Mouse (Mus musculus) left cerebral cortex, adult 18-20 months (tissue): ENCODE results near the gene Gbp2. TPM values are rescaled to one million over a fixed set of nuclear protein-coding genes. Genes with fewer than 3 reads are reported as not detected.
"Not testable (repeated sequence)": the region's sequence is repeated elsewhere in the genome, so short reads cannot be mapped to it uniquely, and the experiment has no call there.

Source experiments
- DNase-seq, 2 experiments: peaks; one replicate each; pipeline ENCODE4 v3.0.0; 2021 to 2022; ENCODE audit warnings: low spot score in 2 of 2, mixed read lengths in 1 of 2
- long read RNA-seq, 2 experiments: library from polyadenylated mRNA; stranded (forward); transcript quantifications; one replicate each; pipeline ENCODE4 v2.0.0; 2021
- total RNA-seq, 2 experiments: library from RNA; stranded (reverse); gene quantifications; 2 replicates each; pipeline ENCODE4 v1.2.3; 2021

The Gbp2 gene
- 1 to 10 TPM; 2.2 to 2.7 TPM for total RNA-seq
- long read RNA-seq, experiment 1, transcript Gbp2-201 (11 exons, 2,516 nt) = major isoform, 9 of 10 reads
- long read RNA-seq, experiment 1, partial matches to known transcripts = 0 of 10 reads
- long read RNA-seq, experiment 1, other reads (novel, unspliced or antisense) = 1 of 10 reads
- long read RNA-seq, experiment 2, transcript Gbp2-201 (11 exons, 2,516 nt) = major isoform, 6 of 8 reads
- long read RNA-seq, experiment 2, partial matches to known transcripts = 1 of 8 reads
- long read RNA-seq, experiment 2, other reads (novel, unspliced or antisense) = 1 of 8 reads

DNA sequence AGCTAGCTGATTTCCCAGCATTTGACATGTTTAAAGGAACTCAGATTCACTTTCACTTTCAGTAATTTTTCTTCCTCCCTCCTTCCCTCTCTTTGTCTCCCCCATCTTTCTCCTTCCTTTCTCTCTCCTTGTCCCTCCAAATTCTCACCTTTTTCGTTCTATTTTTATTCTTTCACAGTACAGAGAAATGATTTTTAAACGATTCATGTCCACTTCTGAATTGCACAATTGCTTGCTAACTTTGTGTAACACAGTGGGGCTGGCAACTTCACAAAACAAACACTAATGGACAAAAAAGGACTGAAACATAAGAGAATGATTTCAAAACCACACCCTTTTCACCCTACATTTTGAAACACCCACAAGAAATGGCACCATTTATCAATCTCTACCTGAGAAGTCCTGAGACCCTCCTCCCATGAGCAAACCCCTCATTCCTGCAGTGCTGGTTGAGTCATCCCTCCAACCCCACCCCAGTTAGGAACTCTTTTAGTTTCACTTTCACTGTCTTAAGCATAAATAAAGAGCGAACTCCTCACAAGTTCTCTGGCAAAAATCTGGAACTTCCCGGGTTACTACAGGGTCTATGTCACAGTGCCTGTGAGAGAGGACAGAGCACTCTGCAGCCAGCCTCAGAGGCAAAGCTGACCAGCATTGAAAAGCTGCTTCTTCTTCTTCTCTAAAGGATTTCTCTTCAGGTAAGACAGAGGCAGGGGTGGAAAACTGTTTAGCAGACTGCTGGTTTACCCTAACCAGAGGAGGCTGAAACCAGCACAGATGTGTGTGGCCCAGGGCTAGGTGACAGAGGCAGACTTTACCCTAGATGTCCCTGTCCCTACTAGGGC, at the start of gene Gbp2:
Gene Gbp2, plus strand, starts transcription at position 492 of the 845 bp plus-strand sequence.
- DNase-seq = no peak

DNA sequence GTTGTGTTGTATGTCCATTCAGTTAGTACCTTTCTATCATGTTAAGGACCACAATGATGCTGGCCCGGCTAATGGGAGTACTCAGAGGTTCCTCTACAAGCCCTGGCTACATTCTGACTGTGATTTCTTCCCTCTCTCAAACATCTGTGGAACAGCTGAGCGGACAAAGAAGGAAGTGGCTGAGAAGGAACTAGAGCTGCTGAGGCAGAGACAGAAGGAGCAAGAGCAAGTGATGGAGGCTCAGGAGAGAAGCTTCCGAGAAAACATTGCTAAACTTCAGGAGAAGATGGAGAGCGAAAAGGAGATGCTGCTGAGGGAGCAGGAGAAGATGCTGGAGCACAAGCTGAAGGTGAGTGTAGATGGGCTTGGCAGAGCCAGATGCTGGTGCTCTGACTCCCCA, 49.7 kb upstream of the Gbp2 start:
- no peak for DNase-seq

DNA sequence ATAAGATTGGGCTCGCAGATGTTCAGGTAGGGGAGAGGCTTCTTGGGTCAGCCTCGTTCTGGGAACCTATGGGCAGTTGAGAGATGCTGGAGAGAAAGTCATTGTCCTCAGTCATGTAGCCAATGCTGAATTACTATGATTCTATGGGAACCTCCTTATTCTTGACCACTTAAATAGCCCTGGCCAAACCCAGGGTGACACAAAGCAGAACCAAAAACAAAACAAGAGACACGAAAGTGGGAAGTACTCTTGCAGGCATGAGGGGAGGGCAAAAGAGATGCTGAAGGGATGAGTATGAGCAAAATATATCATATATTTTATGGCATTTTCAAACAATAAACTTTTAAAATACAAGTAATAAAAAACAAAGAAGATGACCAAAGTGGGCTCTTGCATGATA, 43.3 kb upstream of the Gbp2 start:
- no peak for DNase-seq

DNA sequence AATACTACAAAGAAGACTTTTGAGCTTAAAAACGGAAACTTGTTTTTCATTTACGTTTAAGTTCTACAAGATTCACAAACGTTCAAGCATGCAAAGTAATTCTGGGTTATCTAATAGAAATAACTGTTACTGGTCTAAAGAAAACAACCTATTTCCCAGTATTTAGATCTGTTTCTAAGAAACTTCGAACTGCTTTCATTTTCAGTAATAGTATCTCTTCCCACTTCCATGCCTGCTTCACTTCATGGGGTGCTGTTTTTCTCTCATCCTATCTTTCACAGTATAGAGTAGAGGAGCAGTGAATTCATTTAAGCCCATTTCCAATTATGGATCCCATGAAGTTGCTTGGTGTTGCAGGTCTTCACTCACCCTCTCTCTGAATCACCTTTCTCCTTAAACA, 42.1 kb upstream of the Gbp2 start:
- DNase-seq = no peak

DNA sequence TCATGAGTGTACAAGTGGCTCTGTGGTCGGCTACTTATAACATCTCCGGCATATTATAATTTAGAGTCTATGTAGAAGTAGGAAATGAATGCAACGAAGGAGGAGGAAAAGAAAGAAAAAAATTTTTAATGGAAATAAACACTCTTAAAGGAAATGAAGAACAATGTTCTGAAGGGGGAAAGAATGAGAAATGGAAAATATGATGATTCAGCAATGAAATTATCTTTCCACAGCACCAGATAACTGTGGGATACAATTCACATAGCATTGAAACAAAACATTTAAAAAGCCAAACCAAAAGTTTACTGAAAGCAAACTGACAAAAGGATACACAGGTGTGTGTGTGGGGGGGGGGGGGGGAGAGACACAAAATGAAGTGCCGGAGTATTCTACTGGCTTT, 37.3 kb upstream of the Gbp2 start:
- DNase-seq = no peak

DNA sequence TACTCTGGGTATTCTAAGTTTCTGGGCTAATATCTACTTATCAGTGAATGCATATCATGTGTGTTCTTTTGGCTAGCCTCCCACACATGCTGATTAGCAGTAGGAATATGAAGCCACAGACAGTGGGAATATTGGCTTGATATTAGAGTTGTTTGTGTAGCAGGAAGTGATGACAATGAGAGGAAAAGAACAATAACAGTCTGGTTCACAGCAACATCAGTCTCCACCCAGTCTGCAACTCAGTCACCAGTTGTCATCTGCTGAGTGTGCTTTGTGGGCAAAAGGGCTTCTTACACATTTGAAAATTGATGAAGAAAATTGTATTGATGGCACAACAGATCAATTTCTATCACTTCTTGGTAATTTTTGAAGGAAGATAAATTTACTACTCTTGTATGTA, 33.0 kb upstream of the Gbp2 start:
- DNase-seq = no peak

DNA sequence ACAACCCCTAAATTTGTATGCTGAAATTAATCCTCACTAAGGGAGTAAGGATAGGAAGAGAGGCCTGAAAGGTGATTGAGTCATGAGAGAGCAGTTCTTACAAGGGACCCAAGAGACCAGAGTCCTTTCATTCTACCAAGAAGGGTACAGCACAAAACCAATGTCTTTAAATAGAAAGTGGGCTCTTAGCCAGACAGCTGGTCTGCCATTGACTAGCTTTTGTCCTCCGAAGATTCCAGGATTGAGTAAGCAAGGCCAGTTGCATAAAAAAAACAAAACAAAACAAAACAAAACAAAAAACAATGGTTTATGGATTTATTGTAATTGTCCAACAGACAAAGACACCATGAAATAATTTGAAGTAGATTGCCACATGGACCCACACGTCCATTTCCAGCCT, 31.5 kb upstream of the Gbp2 start:
- DNase-seq = no peak

DNA sequence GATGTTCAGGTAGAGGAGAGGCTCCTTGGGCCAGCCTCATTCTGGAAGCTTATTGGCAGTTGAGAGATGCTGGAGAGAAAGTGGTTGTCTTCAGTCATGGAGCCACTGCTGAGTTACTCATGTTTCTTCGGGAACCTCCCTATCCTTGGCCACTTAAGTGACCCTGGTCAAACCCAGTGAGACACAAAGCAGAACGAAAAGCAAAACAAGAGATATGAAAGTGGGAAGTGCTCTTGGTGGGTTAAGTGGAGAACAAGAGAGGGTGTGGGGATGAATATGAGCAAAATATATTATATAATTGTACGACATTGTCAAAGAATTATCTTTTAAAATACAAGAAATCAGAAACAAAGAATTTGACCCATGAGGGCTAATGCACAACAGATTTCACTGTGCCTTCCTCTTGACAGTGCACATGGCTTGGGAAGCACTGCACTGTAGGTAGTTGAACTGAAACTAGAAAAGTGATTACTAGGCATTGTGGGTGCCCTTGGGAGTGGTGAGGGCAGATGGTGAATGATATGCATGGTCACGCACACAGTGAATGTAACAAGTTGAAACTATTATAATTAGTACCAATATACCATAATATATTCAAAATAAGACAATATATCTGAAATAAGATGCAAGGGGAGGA, 29.9 kb upstream of the Gbp2 start:
- DNase-seq = no peak

DNA sequence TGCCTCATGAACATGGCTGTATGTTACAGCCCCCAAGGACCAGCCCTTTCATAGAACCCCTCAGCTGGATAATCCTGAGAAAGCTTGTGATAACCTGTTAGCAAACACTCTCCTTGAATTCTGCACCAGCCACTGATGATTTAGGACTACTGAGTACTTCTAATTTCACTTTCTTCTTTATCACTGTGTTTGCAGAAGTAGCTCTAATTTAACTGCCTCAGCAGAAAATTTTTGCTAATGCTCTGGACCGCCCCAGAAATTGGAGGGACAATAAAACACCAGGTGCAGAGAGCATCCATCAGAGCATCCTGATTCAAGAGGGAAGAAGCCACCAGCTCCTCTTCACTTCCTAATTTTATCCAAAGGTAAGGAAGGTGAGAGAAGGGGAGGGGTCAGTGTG, 25.9 kb upstream of the Gbp2 start, which contains the start of gene Gbp2b:
Gene Gbp2b, plus strand, starts transcription at position 301 of the 400 bp plus-strand sequence.
- no peak for DNase-seq

DNA sequence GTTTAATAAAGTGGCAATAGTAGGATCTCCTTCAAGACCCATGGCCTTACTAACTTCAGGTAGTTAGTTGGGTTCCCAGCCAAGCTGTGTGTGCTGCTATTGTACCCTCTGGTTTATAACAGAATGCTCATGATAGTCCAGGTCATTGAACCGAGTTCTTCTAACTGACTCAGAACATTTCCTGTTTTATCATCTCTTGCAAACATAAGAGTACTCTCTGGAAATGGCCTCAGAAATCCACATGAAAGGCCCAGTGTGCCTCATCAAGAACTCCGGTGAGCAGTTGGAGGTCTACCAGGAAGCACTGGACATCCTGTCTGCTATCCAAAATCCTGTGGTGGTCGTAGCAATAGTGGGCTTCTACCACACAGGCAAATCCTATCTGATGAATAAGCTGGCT, 22.5 kb upstream of the Gbp2 start:
- DNase-seq = no peak

DNA sequence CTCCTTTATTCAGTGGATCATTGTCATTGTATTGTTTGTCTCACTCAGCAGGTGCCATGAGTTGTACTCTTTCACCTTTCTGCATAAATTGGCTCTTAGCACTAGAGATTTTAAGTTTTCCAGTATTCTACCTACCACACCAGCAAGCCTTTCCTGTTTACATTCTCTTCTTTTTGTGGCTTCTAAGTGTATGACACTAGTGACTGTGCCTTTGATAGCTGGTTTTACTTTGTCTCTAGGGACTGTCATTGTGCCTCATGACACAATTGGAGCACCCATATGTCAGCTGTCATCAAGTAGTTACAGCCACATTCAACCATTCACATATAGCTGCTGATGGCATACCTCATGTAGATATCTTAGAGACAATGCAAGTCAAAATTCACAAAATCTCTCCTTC, 18.7 kb upstream of the Gbp2 start:
- DNase-seq = no peak

DNA sequence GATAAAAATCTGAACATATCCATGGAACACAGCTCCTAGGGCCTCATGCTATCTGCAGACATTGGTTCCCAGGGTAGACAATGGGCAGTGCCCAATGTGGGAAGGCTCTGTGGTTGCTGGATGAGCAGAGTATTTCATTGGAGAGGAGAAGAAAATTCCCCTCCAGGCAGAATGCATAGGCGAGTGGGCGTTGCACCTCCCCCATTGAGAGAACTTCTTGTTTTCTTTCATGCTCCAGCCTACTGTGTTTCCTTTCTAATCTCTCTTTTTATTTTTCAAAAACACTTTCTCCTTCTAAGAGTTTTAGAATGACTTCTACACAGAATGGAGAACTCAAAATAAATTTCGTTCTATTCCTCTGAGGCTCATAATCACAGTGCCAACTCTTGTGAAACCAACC, 1.7 kb upstream of the Gbp2 start:
- peak in 1 of 2 experiments; percentile 15 for DNase-seq

DNA sequence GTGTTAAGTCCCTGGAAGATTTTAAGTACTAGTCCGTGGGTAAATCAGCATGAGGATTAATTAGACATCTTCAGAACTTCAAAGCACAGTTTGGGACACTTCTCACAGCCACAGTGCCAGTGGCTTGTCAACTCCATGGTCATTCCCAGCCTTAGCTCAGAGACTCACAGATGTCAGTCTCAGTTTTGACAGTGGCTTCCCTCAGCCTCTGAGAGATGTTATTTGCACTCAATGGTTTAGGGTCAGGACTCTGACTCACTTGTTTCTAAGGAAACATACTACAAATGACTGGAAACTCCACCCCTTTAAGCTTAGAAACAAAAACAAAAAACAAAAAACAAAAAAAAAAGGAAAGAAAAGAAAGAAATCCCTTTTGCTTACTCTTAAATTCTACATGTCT, 796 bp upstream of the Gbp2 start:
- no peak for DNase-seq

DNA sequence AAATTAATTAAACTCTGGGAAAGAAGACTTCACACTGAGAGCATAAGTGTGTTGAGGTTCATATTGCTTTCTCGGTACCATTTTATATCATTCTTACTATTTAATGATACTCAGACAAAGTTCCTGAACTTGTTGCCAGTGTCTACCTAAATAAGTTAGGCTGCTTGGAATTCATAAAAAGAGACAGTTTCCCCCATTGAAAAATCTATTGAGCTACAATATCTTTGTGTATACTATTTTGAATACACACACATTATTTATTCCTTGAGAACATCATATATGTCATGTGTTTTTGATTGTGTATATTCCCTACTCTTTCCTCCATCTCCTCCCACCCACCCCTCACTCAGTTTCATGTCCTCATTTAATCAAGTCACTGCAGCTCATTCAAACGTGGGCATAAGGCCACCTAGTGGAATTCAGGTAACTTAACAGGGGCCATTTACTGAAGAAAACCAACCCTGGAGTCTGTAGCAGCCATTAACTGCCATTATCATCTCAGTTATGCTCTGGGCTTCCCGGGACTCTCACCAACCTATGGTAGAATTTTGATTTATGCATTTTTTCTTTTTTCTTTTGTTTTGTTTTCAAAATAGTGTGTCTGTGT, 657 bp downstream of the Gbp2 start:
- no peak for DNase-seq

DNA sequence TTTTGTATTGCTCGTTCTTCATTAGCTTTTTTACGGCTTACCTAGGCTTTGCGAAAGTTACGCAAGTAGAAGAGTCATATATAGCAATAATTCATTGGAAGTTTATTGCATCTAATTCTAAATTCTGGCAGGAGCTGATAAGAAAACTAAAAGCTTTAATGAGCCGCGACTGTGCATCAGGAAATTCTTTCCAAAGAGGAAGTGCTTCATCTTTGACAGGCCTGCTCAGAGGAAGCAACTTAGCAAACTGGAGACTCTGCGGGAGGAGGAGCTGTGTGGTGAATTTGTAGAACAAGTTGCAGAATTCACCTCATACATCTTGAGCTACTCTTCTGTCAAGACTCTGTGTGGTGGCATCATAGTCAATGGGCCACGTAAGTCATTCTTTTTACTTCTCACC, 10.0 kb downstream of the Gbp2 start:
- no peak for DNase-seq

DNA sequence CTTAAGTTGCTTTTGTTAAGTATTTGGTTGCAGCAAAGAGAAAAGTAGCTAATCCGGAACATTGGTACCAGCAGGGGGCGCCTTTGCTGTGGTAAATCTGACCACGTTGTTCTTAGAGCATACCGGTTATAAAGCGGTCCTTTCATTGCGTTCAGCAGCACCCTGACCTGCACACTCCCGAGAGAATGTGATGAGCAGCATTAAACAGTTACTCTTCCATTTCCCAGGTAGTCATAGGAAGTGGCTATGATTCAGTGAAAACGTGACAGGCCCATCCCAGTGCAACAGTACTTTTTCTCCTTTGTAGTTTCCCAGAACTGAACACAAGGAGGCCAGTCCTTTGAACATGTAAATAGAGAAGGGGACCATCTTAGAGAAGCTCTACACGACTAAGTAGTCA, 19.8 kb downstream of the Gbp2 start:
- DNase-seq = peak; percentile 46 to 73

DNA sequence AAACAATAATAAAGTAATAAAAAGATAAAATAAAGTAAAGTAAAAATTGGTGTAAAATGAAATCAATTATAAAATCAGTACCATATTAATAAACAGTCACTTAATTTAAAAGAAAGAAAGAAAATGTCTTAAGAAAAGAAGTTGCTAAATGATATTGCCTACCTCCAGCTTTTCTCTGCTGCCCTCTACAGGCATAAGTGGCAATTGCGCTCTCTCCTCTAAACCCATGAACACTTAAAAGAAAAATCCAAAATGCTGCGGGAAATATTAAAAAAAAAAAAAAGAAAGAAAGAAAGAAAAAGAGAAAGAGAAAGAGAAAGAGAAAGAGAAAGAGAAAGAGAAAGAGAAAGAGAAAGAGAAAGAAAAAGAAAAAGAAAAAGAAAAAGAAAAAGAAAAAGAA, 25.5 kb downstream of the Gbp2 start:
- DNase-seq = peak; percentile 69 to 83

DNA sequence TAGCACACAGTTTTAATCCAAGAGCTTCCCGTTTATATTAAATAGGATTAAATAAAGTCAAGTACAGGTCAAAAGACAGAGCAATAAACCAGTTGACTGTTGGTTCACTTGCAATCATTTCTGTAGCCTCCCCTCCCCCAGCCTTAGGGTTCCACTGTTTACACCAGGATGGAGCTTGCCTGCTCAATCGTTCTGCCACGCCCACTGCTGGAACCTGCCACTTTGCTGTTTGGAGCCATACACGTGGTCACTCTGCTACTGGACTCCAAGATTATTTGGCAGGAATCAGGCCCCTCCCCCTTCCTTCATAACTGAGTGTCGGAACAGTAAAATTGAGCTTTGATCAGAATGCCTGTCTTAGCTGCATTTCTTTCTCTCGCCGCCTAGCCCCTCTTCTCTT, 27.4 kb downstream of the Gbp2 start:
- not testable (repeated sequence) for DNase-seq

DNA sequence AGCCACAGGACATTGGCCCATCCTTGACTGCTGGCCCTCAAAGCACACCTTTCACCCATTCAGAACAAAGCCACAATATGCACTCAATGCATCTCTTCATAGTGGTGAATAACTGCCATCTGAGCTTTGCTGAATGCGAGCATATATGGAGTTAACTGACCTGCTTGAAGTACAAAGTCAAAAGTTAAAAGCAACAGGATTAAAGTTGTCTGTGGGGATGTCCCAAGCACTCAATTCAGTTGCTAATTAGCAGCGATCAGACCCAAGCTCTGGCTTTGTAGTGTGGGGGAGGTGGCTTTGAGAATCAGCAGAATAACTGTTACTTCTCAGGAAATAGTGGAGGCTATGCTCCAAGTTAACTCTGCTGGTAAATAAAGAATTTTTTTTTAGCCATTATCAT, 29.8 kb downstream of the Gbp2 start:
- no peak for DNase-seq

DNA sequence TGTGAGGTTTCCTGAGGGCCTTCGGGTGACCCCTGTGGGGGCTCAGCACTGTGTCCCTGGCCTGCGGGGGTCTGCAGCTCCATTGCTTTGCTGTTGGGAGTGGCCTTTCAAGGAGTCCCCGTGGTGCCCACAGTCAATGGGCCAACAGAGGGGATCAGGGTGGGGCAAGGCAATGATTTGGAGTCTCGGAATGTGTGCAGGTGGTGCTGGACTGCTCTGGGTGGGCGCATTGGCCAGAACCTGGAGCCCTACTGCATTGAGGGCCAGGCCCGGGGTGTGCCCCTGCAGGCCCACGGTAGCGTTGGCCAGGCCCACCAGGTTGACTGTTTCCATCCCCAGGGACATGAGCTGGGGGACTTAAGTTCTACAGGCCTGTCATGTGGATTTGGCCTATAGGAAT, 44.3 kb downstream of the Gbp2 start:
- no peak for DNase-seq

DNA sequence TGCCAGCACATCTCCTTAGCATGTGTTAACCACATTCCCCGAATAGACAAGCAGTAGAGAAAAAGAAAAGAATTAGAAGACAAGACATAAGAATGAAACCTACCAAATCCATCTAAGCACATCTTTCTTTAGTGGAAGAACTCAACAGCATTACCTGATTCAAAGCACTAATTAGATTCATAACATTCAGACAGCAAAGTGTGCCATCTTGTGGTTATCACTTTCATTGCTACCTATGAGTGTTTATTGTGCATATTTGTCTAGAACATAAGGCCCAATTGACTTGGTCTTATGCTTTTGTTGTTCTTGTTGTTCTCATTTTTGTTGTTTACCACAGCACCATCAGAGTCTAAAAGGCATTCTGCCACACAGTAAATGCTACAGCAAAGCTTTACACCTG, 54.2 kb downstream of the Gbp2 start:
- no peak for DNase-seq
